Mouse (Mus musculus): Measurements from ENCODE around the gene Hist1h4h. TPM values are rescaled to one million over a fixed set of nuclear protein-coding genes. Genes with fewer than 3 reads are reported as not detected.
"Not testable (repeated sequence)": the region's sequence is repeated elsewhere in the genome, so short reads cannot be mapped to it uniquely, and the experiment has no call there.

The Hist1h4h gene
- total and polyA plus RNA-seq, 3 experiments = 9.9 to 5,753 TPM; not detected in 1

DNA sequence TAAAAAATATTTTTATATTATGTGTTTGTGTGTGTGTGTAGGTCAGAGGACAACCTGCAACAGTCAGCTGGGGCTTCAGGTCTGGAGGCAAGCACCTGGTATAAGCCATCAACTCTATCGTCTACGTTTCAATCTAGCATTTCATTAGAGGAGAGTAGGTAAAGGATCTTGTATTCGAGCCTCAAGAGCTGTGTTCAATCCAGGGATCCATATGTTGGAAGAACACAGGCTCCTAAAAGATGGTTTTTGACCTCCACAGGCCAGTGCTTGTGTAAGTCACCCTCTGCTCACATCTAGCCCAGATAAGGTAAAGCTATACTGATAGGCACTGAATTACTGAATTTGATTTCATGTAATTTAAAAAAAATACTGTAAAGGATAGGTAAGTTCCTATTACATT lies 26.1 kb downstream of the Hist1h4h start:
- TF ChIP-seq TAL1 (IDR thresholded peaks at IDR 0.05; ENCODE audit: low read length) = no peak
- no peak for TF ChIP-seq ZKSCAN1 (IDR thresholded peaks at IDR 0.05; ENCODE audit: low read depth, low read length)
- TF ChIP-seq KAT2A (conservative IDR thresholded peaks at IDR 0.05; ENCODE audit: low read depth, low read length) = no peak
- TF ChIP-seq GATA1 (IDR thresholded peaks at IDR 0.05; ENCODE audit: low read depth, low read length) = no peak
- no peak for TF ChIP-seq E2F4 (IDR thresholded peaks at IDR 0.05; ENCODE audit: borderline replicate concordance, low read depth, low read length)
- no peak for TF ChIP-seq SMC3 (IDR thresholded peaks at IDR 0.05; ENCODE audit: low read depth, low read length)
- TF ChIP-seq GABPA (IDR thresholded peaks at IDR 0.05; ENCODE audit: low read depth, low read length) = no peak
- no peak for TF ChIP-seq BHLHE40 (IDR thresholded peaks at IDR 0.05; ENCODE audit: borderline replicate concordance, low read depth, low read length)
- no peak for TF ChIP-seq CHD2 (IDR thresholded peaks at IDR 0.05; ENCODE audit: low read length)
- no peak for TF ChIP-seq UBTF (IDR thresholded peaks at IDR 0.05; ENCODE audit: borderline replicate concordance, insufficient read depth, low read depth, low read length)
- no peak for TF ChIP-seq CHD1 (IDR thresholded peaks at IDR 0.05; ENCODE audit: low read depth, low read length)
- no peak for TF ChIP-seq MYB (IDR thresholded peaks at IDR 0.05; ENCODE audit: low read depth, low read length)
- TF ChIP-seq MAFK (IDR thresholded peaks at IDR 0.05; ENCODE audit: borderline replicate concordance, low read depth, low read length) = no peak
- no peak for TF ChIP-seq NELFE (IDR thresholded peaks at IDR 0.05; ENCODE audit: low read depth, low read length)
- TF ChIP-seq HCFC1 (IDR thresholded peaks at IDR 0.05; ENCODE audit: low read depth, low read length) = no peak
- TF ChIP-seq ZC3H11A (IDR thresholded peaks at IDR 0.05; ENCODE audit: low read depth, low read length) = no peak
- TF ChIP-seq ELF1 (IDR thresholded peaks at IDR 0.05; ENCODE audit: low read depth, low read length) = no peak
- no peak for TF ChIP-seq POLR2AphosphoS5 (IDR thresholded peaks at IDR 0.05; ENCODE audit: borderline replicate concordance, low read depth, low read length)
- no peak for TF ChIP-seq TCF12 (IDR thresholded peaks at IDR 0.05; ENCODE audit: low read depth, low read length)
- Histone ChIP-seq H3K4me3 (ENCODE audit: control insufficient read depth in 1 of 2, insufficient read depth in 1 of 2, low read depth in 2 of 2, low read length in 2 of 2) (peak overlapping the region; percentile 35 to 47), H3K36me3 (ENCODE audit: control insufficient read depth in 1 of 2, insufficient read depth in 2 of 2, low read length in 2 of 2) (peaks cover 0 to 33% of the 10 kb centered on the region in 2 experiments; a peak in 2 of 4 replicates), H3K9me3 (replicated peaks; ENCODE audit: insufficient read depth, low read length) (no peaks in the 10 kb centered on the region), H3K27ac (ENCODE audit: control insufficient read depth, low read depth, low read length) (peak overlapping the region; percentile 78), H3K27me3 (ENCODE audit: control insufficient read depth in 1 of 2, insufficient read depth in 2 of 2, low read length in 2 of 2) (no peaks in the 10 kb centered on the region), H3K4me1 (ENCODE audit: control insufficient read depth in 1 of 2, insufficient read depth in 2 of 2, low read length in 2 of 2) (peaks cover 0 to 7% of the 10 kb centered on the region in 2 experiments; a peak in 1 of 4 replicates), H3K79me2 (ENCODE audit: control insufficient read depth, insufficient read depth, low read length, poor library complexity) (peaks cover 3% of the 10 kb centered on the region; the same call in 1 of the 2 replicates), H3K9ac (ENCODE audit: control insufficient read depth, low read depth, low read length, poor library complexity, severe bottlenecking) (peak overlapping the region; percentile 68)
- peak; percentile 60 for DNase-seq (ENCODE audit: low read depth, low spot score)

- H3K79me2 ChIP-seq (ENCODE audit: control insufficient read depth, insufficient read depth, low read length, poor library complexity); H3K4me1 ChIP-seq (ENCODE audit: control insufficient read depth in 1 of 2, insufficient read depth in 2 of 2, low read length in 2 of 2); H3K27me3 ChIP-seq (ENCODE audit: control insufficient read depth in 1 of 2, insufficient read depth in 2 of 2, low read length in 2 of 2); H3K9me3 ChIP-seq (replicated peaks; ENCODE audit: insufficient read depth, low read length): not testable (repeated sequence)
- Histone ChIP-seq H3K27ac (ENCODE audit: control insufficient read depth, low read depth, low read length) (peak overlapping the region; percentile 72), H3K36me3 (ENCODE audit: control insufficient read depth in 1 of 2, insufficient read depth in 2 of 2, low read length in 2 of 2) (peaks cover 0 to 24% of the 10 kb centered on the region in 2 experiments; a peak in 2 of 4 replicates), H3K9ac (ENCODE audit: control insufficient read depth, low read depth, low read length, poor library complexity, severe bottlenecking) (peak overlapping the region; percentile 53), H3K4me3 (ENCODE audit: control insufficient read depth in 1 of 2, insufficient read depth in 1 of 2, low read depth in 2 of 2, low read length in 2 of 2) (peak overlapping the region in 1 of 2 experiments; percentile 17; a peak in 1 of 4 replicates)
- DNase-seq (ENCODE audit: low read depth, low spot score) = peak; percentile 59
Measured at GRCm38 (mm10) chr13:23560699-23561098, 29.8 kb downstream of the Hist1h4h start.

GRCm38 (mm10) chr13:23561531-23561882 lies 30.7 kb downstream of the Hist1h4h start:
- Histone ChIP-seq H3K27ac (ENCODE audit: control insufficient read depth, low read depth, low read length) (peak overlapping the region; percentile 78), H3K36me3 (ENCODE audit: control insufficient read depth in 1 of 2, insufficient read depth in 2 of 2, low read length in 2 of 2) (peaks cover 0 to 24% of the 10 kb centered on the region in 2 experiments; a peak in 2 of 4 replicates), H3K9ac (ENCODE audit: control insufficient read depth, low read depth, low read length, poor library complexity, severe bottlenecking) (peak overlapping the region; percentile 55)
- DNase-seq (ENCODE audit: low read depth, low spot score); H3K27me3 ChIP-seq (ENCODE audit: control insufficient read depth in 1 of 2, insufficient read depth in 2 of 2, low read length in 2 of 2); H3K4me1 ChIP-seq (ENCODE audit: control insufficient read depth in 1 of 2, insufficient read depth in 2 of 2, low read length in 2 of 2); H3K4me3 ChIP-seq (ENCODE audit: control insufficient read depth in 1 of 2, insufficient read depth in 1 of 2, low read depth in 2 of 2, low read length in 2 of 2); H3K9me3 ChIP-seq (replicated peaks; ENCODE audit: insufficient read depth, low read length); H3K79me2 ChIP-seq (ENCODE audit: control insufficient read depth, insufficient read depth, low read length, poor library complexity): not testable (repeated sequence)
